Mouse (Mus musculus): ENCODE results near the gene Ephb2.

GRCm38 (mm10) chr4:136836387-136836931 lies 671 bp upstream of the Ephb2 start:
- TF ChIP-seq CTCF (IDR thresholded peaks at IDR 0.05; ENCODE audit: low read depth) = no peak
- TF ChIP-seq EP300 (optimal IDR thresholded peaks at IDR 0.05) = no peak
